Mouse (Mus musculus) lung, embryonic 16.5 days (tissue): ENCODE data around the gene Acp1. TPM values are rescaled to one million over a fixed set of nuclear protein-coding genes. Genes with fewer than 3 reads are reported as not detected.

Experiments used
- ATAC-seq: fragments of 200-750 bp; cut with Nextera tagmentation; 2 replicates; pipeline ENCODE4 v1.8.0; 2017; ENCODE audit warnings: low read depth, mild to moderate bottlenecking, moderate library complexity
- H3K27ac ChIP-seq: fragments of 300-500 bp; sonication (generic); 2 replicates; pipeline ENCODE4 v1.5.1; 2014; ENCODE audit warnings: mild to moderate bottlenecking, control low read depth, low read length
- H3K27me3 ChIP-seq: fragments of 300-500 bp; sonication (generic); 2 replicates; pipeline ENCODE4 v1.6.1; 2014; ENCODE audit warnings: low read depth, low read length, mixed read lengths; ENCODE audit not compliant: control insufficient read depth, insufficient read depth
- H3K36me3 ChIP-seq: fragments of 300-500 bp; sonication (generic); 2 replicates; pipeline ENCODE4 v1.6.1; 2014; ENCODE audit warnings: low read length; ENCODE audit not compliant: control insufficient read depth, insufficient read depth
- H3K4me1 ChIP-seq: fragments of 300-500 bp; sonication (generic); replicated peaks from 2 replicates; pipeline ENCODE4 v1.6.1; 2014; ENCODE audit warnings: low read length, mixed read lengths; ENCODE audit not compliant: control insufficient read depth, insufficient read depth
- H3K4me2 ChIP-seq: fragments of 300-500 bp; sonication (generic); 2 replicates; pipeline ENCODE4 v1.6.1; 2014; ENCODE audit warnings: low read depth, low read length, control low read depth
- H3K4me3 ChIP-seq: fragments of 300-500 bp; sonication (generic); 2 replicates; pipeline ENCODE4 v1.5.1; 2014; ENCODE audit warnings: mild to moderate bottlenecking, low read length, control low read depth
- H3K9ac ChIP-seq: fragments of 300-500 bp; sonication (generic); 2 replicates; pipeline ENCODE4 v1.6.1; 2014; ENCODE audit warnings: low read length, control low read depth
- H3K9me3 ChIP-seq: fragments of 300-500 bp; sonication (generic); 2 replicates; pipeline ENCODE4 v1.6.1; 2016; ENCODE audit warnings: low read length; ENCODE audit not compliant: control insufficient read depth
- WGBS: fragments of 180-500 bp; shearing (Covaris S2); extraction: QIAGEN DNeasy Blood & Tissue Kit; methylation state at CpG from one replicate; pipeline ENCODE4 v1.1.7; 2014; 5-methylcytosine and 5-hydroxymethylcytosine counted together
- polyA plus RNA-seq: library from polyadenylated mRNA; unstranded; fragments of >200 nt; fragmentation: Nextera tagmentation; extraction: Ambion mirVana; gene quantifications from 2 replicates; pipeline ENCODE4 v1.2.1, GENCODE M21; 2015

Acp1 gene
- polyA plus RNA-seq, 1 experiment from 2014 or later = 162 TPM

GRCm38 (mm10) chr12:30910860-30911259, 529 bp downstream of the Acp1 start:
- WGBS = 9% methylated on average over 8 of the region's 8 CpGs

GRCm38 (mm10) chr12:30909881-30910280, 1.5 kb downstream of the Acp1 start:
- H3K4me3 ChIP-seq = no peak overlapping the region
- H3K27me3 ChIP-seq = no peaks in the 10 kb centered on the region
- H3K9ac ChIP-seq = no peak overlapping the region
- H3K4me2 ChIP-seq = no peak overlapping the region
- H3K4me1 ChIP-seq = peaks cover 12% of the 10 kb centered on the region
- no peak overlapping the region for H3K27ac ChIP-seq
- 0 out of 2 replicates have a peak, but pooled peaks cover under 1% of the 10 kb centered on the region for H3K36me3 ChIP-seq
- no peaks in the 10 kb centered on the region for H3K9me3 ChIP-seq
- WGBS = 75% methylated on average over 2 of the region's 2 CpGs
- ATAC-seq = no peak

More at GRCm38 (mm10) chr12:30910860-30911259, 529 bp downstream of the Acp1 start:
- H3K4me3 ChIP-seq = peak overlapping the region; percentile 73
- ATAC-seq = no peak
- H3K27ac ChIP-seq = peak overlapping the region; percentile 41; the same call in 1 of the 2 replicates
- H3K9me3 ChIP-seq = no peaks in the 10 kb centered on the region
- no peaks in the 10 kb centered on the region for H3K36me3 ChIP-seq
- H3K9ac ChIP-seq = peak overlapping the region; percentile 93
- peak overlapping the region; percentile 79 for H3K4me2 ChIP-seq
- H3K27me3 ChIP-seq = no peaks in the 10 kb centered on the region
- H3K4me1 ChIP-seq = peaks cover 12% of the 10 kb centered on the region

DNA sequence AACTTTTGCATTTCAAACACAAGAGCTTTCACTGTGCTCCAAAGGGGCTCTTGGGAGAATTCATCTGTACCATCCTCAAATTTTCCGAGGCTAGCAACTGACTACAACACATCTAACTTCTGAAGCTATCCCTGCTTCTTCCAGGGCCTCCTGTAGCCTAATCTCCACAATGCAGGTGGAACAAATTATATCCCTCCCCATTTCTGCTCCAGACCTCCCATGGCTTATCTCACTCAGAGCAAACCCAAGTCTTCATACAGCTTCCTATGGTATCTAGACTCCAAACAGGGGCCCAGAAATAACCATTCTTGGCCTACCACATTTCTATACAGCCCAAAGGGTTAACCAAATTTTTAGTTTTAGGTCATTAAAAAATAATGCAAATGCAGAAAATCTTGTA, 2.7 kb downstream of the Acp1 start:
- ATAC-seq = no peak

DNA sequence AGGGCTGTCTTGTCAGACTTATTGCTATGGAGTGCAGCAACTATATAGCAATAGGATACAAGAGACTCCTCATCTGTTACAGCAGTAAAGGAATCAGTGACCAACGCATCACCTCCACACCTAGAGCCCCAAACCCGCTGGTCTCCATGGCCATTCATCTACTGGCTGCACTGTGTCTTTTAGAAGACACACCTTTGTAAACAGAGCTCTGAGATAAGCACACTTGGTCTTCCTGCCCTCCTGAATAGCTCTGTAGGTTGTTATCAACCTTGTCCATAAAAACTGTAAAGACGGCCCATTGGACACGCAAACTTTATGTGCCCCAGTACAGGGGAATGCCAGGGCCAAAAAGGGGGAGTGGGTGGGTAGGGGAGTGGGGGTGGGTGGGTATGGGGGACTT, 14.3 kb downstream of the Acp1 start:
- no peak overlapping the region for H3K4me3 ChIP-seq
- H3K27ac ChIP-seq = no peak overlapping the region
- H3K9me3 ChIP-seq = no peaks in the 10 kb centered on the region
- no peak overlapping the region for H3K9ac ChIP-seq
- WGBS = 80% methylated on average over 4 of the region's 4 CpGs
- no peaks in the 10 kb centered on the region for H3K4me1 ChIP-seq
- ATAC-seq = no peak
- no peak overlapping the region for H3K4me2 ChIP-seq
- H3K27me3 ChIP-seq = no peaks in the 10 kb centered on the region
- H3K36me3 ChIP-seq = peaks cover 11% of the 10 kb centered on the region; the same call in 1 of the 2 replicates

More for the DNA sequence above, 2.7 kb downstream of the Acp1 start:
- no peaks in the 10 kb centered on the region for H3K9me3 ChIP-seq
- H3K27ac ChIP-seq = no peak overlapping the region
- H3K36me3 ChIP-seq = peaks cover 8% of the 10 kb centered on the region
- no peak overlapping the region for H3K9ac ChIP-seq
- no peaks in the 10 kb centered on the region for H3K27me3 ChIP-seq
- WGBS = 91% methylated on average over 1 of the region's 1 CpGs
- H3K4me2 ChIP-seq = no peak overlapping the region
- H3K4me3 ChIP-seq = no peak overlapping the region
- H3K4me1 ChIP-seq = peaks cover 12% of the 10 kb centered on the region

DNA sequence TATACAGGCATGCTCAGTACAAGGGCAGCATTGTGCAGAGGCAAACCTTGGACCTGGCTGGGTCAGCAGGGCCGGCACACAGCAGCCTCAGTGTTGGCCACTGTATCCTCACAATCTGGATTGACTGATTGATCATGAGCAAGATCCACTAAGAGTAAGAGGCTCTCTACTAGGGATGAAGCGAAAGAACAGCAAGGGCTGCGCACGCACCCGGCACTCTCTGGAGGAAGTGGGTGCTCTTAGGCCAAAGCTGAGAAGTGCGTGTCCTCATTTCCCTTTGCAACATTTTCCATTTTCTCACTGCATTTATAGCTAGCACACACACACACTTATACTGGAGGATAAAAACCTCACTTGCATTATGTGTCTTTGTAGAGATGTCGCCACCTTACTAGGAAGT, 20.0 kb downstream of the Acp1 start:
- no peak overlapping the region for H3K9ac ChIP-seq
- H3K27ac ChIP-seq = no peak overlapping the region
- H3K4me2 ChIP-seq = no peak overlapping the region
- no peaks in the 10 kb centered on the region for H3K4me1 ChIP-seq
- H3K4me3 ChIP-seq = no peak overlapping the region
- 83% methylated on average over 7 of the region's 7 CpGs for WGBS
- no peak for ATAC-seq
- peaks cover 3% of the 10 kb centered on the region; the same call in 1 of the 2 replicates for H3K27me3 ChIP-seq
- no peaks in the 10 kb centered on the region for H3K9me3 ChIP-seq
- H3K36me3 ChIP-seq = 0 out of 2 replicates have a peak, but pooled peaks cover 3% of the 10 kb centered on the region

- ATAC-seq = peak; percentile 34; the same call in 1 of the 2 replicates
- Histone ChIP-seq H3K4me3 (no peak overlapping the region), H3K27me3 (peaks cover 16% of the 10 kb centered on the region), H3K4me1 (no peaks in the 10 kb centered on the region), H3K36me3 (0 out of 2 replicates have a peak, but pooled peaks cover 3% of the 10 kb centered on the region), H3K9ac (no peak overlapping the region), H3K4me2 (no peak overlapping the region), H3K27ac (no peak overlapping the region), H3K9me3 (no peaks in the 10 kb centered on the region)
- WGBS = 30% methylated on average over 5 of the region's 5 CpGs
Measured at GRCm38 (mm10) chr12:30890067-30890466, 21.3 kb downstream of the Acp1 start.

GRCm38 (mm10) chr12:30888003-30888402, 23.4 kb downstream of the Acp1 start:
- Histone ChIP-seq H3K4me3 (no peak overlapping the region), H3K9me3 (no peaks in the 10 kb centered on the region), H3K27ac (no peak overlapping the region), H3K36me3 (no peaks in the 10 kb centered on the region), H3K27me3 (peaks cover 37% of the 10 kb centered on the region), H3K4me2 (no peak overlapping the region), H3K9ac (no peak overlapping the region), H3K4me1 (0 out of 2 replicates have a peak, but pooled peaks cover 4% of the 10 kb centered on the region)
- no peak for ATAC-seq
- 79% methylated on average over 4 of the region's 4 CpGs for WGBS

DNA sequence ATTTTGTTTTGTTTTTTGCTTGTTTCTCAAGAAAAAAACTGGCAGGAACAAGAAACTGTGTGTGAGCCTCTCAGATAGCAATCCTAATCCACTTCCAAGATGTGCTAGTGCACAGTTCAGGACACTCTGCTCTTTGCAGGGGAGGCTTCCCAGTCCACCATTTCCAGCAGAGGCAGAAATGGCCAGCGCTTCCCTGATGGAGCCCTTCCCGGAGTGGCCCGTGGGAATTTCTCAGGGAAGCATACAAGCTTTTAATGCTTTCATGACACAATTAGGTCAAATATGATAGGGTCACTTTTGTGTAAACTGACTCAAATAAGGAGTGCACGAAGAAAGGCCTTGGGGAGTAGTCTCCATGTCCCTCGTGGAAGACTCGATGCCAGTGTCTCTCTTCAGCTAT, 25.5 kb downstream of the Acp1 start:
- H3K4me2 ChIP-seq = no peak overlapping the region
- no peak for ATAC-seq
- no peak overlapping the region for H3K4me3 ChIP-seq
- 64% methylated on average over 6 of the region's 6 CpGs for WGBS
- no peak overlapping the region for H3K9ac ChIP-seq
- peaks cover 43% of the 10 kb centered on the region for H3K27me3 ChIP-seq
- H3K4me1 ChIP-seq = 0 out of 2 replicates have a peak, but pooled peaks cover 4% of the 10 kb centered on the region
- H3K9me3 ChIP-seq = no peaks in the 10 kb centered on the region
- H3K27ac ChIP-seq = no peak overlapping the region
- H3K36me3 ChIP-seq = no peaks in the 10 kb centered on the region

DNA sequence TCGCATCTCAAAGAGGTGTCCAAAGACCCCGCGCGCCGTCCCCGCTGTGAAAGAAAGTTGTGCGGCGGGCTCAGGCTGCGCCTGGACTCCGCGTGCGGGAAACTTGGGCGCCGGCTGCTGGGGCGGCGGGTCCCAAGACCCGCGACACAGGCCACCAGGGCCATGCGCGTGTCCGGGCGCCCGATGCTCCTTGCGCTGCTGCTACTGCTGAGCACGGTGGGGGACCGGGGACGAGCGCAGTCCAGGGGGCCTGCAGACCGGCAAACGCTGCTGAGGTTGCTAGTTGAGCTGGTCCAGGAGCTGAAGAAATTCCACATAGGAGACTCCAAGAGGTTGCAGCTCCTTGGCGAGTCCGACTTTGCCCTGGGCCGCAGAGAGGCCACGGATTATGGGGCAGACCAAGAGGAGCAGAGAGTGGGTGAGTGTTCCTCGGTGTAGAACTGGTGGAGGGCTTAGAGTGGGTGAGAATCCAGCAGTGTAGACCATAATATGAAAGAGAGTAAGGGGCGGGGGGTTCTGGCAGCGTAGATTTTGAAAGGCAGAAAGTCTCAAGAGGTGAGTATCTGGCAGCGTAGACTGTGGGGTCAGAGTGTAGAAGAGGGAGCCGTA, 26.7 kb downstream of the Acp1 start:
- peak; percentile 20; the same call in 1 of the 2 replicates for ATAC-seq
- Histone ChIP-seq H3K9me3 (no peaks in the 10 kb centered on the region), H3K27me3 (peaks cover 45% of the 10 kb centered on the region), H3K36me3 (no peaks in the 10 kb centered on the region), H3K4me3 (peak overlapping the region; percentile 53), H3K4me1 (0 out of 2 replicates have a peak, but pooled peaks cover 4% of the 10 kb centered on the region), H3K9ac (peak overlapping the region; percentile 47), H3K27ac (no peak overlapping the region), H3K4me2 (peak overlapping the region; percentile 85)
- WGBS = 8% methylated on average over 37 of the region's 39 CpGs
